Mouse (Mus musculus) liver, embryonic 16.5 days (tissue): ENCODE measurements around the gene Ide. TPM values are rescaled to one million over a fixed set of nuclear protein-coding genes. Genes with fewer than 3 reads are reported as not detected.

Experiments
- ATAC-seq: fragments of 200-750 bp; cut with Nextera tagmentation; 2 replicates; pipeline ENCODE4 v1.8.0; 2017; ENCODE audit warnings: low read depth, mild to moderate bottlenecking, moderate number of reproducible peaks, moderate library complexity
- H3K27ac ChIP-seq: fragments of 300-500 bp; sonication (generic); 2 replicates; pipeline ENCODE4 v1.5.1; 2014; ENCODE audit warnings: mild to moderate bottlenecking, low read length
- H3K27me3 ChIP-seq: fragments of 300-500 bp; sonication (generic); 2 replicates; pipeline ENCODE4 v1.6.1; 2014; ENCODE audit warnings: low read depth, low read length, mixed read lengths; ENCODE audit not compliant: control insufficient read depth, insufficient read depth
- H3K36me3 ChIP-seq: fragments of 300-500 bp; sonication (generic); 2 replicates; pipeline ENCODE4 v1.6.1; 2014; ENCODE audit warnings: mild to moderate bottlenecking; ENCODE audit not compliant: control insufficient read depth, insufficient read depth
- H3K4me1 ChIP-seq: fragments of 300-500 bp; sonication (generic); 2 replicates; pipeline ENCODE4 v1.6.1; 2014; ENCODE audit warnings: low read depth, low read length, mixed read lengths; ENCODE audit not compliant: control insufficient read depth
- H3K4me2 ChIP-seq: fragments of 300-500 bp; sonication (generic); 2 replicates; pipeline ENCODE4 v1.6.1; 2014; ENCODE audit warnings: low read depth, low read length, mixed read lengths
- H3K4me3 ChIP-seq: fragments of 300-500 bp; sonication (generic); 2 replicates; pipeline ENCODE4 v1.5.1; 2014; ENCODE audit warnings: low read depth, mild to moderate bottlenecking, low read length
- H3K9ac ChIP-seq: fragments of 300-500 bp; sonication (generic); 2 replicates; pipeline ENCODE4 v1.6.1; 2014; ENCODE audit warnings: low read depth, low read length
- H3K9me3 ChIP-seq: fragments of 300-500 bp; sonication (generic); replicated peaks from 2 replicates; pipeline ENCODE4 v1.6.1; 2016; ENCODE audit warnings: low read length; ENCODE audit not compliant: control insufficient read depth
- WGBS: fragments of 180-500 bp; shearing (Covaris S2); extraction: QIAGEN DNeasy Blood & Tissue Kit; methylation state at CpG from one replicate; pipeline ENCODE4 v1.1.7; 2014; ENCODE audit not compliant: insufficient replicate concordance; 5-methylcytosine and 5-hydroxymethylcytosine counted together
- polyA plus RNA-seq: library from polyadenylated mRNA; unstranded; fragments of >200 nt; fragmentation: Nextera tagmentation; extraction: Ambion mirVana; gene quantifications from 2 replicates; pipeline ENCODE4 v1.2.1, GENCODE M21; 2015

Ide gene
- polyA plus RNA-seq, 1 experiment from 2014 or later = 24.7 TPM

DNA sequence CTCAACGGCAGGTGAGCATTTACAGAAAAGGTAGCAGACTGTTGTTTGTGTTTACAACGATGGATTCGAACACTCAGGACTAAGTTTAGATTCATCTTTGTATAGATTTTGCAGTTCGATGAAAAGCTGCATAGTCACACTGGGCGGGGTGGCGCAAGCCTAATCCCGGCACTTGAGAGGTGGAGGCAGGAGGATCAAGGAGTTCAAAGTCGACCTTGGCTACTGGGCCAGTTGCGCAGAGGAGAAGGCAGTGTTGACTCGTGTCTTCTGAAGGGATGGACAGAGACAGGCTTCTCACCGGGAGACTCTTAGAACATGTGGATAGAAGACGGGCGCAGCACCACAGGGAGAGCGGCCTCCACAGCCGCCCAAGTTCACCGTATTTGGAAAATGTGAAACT lies 68.5 kb downstream of the Ide start:
- Histone ChIP-seq H3K27ac (no peak overlapping the region), H3K4me2 (no peak overlapping the region), H3K27me3 (no peaks in the 10 kb centered on the region), H3K9me3 (no peaks in the 10 kb centered on the region), H3K4me1 (peaks cover 6% of the 10 kb centered on the region), H3K9ac (no peak overlapping the region), H3K4me3 (no peak overlapping the region), H3K36me3 (no peaks in the 10 kb centered on the region; the same call in 1 of the 2 replicates)
- WGBS = 82% methylated on average over 16 of the region's 16 CpGs
- no peak for ATAC-seq

DNA sequence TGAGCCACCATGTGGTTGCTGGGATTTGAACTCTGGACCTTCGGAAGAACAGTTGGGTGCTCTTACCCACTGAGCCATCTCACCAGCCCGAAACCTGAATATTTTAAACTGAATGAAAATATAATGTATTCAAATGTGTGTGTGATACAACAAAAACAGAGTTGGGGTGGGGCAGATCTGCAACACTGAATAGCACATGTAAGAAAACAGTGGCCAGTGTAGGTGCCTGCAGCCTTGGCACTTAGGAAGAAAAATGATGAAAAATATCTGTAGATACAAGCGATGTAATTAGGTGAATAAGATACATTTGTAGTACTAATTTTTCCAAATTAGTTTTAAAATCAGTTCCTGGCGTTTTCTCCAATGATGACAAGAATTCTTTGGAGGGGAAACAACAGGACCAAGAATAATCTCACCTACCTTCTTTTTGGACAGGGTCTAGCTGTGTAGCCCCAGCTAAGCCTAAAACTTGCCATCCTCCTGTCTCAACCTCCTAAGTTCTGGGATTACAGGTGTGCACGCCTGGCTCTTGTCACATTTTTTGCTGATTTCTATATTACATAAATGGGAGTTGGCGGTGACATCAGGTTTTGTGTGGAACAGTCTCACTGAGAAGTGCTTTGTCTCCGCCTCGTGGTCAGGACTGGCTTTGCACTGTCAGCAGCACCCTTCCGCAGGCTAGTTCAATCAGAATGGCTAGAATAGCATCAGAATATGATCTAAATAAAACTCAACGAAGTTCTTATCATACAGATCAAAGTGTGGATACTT lies 72.1 kb downstream of the Ide start:
- no peaks in the 10 kb centered on the region for H3K27me3 ChIP-seq
- H3K4me1 ChIP-seq = peaks cover 6% of the 10 kb centered on the region
- no peak overlapping the region for H3K27ac ChIP-seq
- no peaks in the 10 kb centered on the region for H3K9me3 ChIP-seq
- H3K36me3 ChIP-seq = no peaks in the 10 kb centered on the region; the same call in 1 of the 2 replicates
- WGBS = 29% methylated on average over 10 of the region's 10 CpGs
- no peak overlapping the region for H3K4me2 ChIP-seq
- H3K4me3 ChIP-seq = no peak overlapping the region
- no peak overlapping the region for H3K9ac ChIP-seq
- ATAC-seq = peak; percentile 56

DNA sequence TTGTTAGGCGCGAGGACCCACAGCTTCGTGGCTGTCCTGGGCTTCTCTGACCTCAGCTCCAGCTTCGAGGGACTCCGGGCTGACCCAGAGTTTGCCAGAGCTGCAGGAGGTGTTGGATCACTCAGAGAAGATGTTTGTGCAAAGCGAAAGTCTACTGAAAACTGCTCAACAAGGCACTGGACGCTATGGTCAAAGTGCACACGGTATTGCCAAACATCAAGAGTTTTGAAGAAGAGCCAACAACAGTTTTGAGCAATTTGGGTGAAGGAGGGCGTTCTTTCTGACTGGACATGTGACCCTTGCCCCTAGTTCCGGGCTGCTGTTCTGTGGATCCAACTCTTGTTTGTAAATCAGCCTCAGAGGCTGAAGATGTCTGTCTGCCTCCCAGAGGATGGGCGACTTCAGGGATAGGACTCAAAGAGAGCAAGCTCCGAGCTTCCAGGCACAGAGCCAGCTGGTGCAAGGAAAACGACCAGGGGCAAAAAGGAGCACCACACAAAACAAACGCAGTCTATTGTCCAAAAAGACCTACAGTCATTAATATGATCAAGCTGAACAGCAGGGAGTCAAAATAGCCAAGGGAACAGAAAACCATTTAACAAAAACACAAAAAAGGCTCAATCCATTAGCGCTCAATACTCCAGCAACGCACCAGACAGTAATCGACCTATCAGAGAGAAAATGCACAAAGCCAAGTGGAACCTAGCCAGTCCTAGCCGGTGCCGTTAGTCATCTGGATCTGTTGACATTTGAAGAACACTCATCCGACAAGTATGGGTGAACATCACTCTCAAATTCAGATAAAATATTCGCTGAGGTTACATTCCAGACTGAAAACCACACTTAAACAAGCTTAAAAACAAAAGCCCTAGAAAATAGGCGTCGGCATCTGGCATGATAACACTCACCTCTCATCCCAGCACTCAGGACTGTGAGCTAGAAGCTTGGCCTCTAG lies 73.4 kb downstream of the Ide start:
- Histone ChIP-seq H3K9ac (peak overlapping the region; percentile 6; the same call in 1 of the 2 replicates), H3K36me3 (no peaks in the 10 kb centered on the region), H3K9me3 (no peaks in the 10 kb centered on the region), H3K27me3 (no peaks in the 10 kb centered on the region), H3K4me2 (peak overlapping the region; percentile 33), H3K4me3 (peak overlapping the region; percentile 43), H3K27ac (peak overlapping the region; percentile 71), H3K4me1 (peaks cover 6% of the 10 kb centered on the region)
- ATAC-seq = peak; percentile 68
- WGBS = 61% methylated on average over 23 of the region's 23 CpGs

- peak overlapping the region; percentile 6; the same call in 1 of the 2 replicates for H3K9ac ChIP-seq
- no peaks in the 10 kb centered on the region for H3K9me3 ChIP-seq
- H3K4me3 ChIP-seq = peak overlapping the region; percentile 43
- no peaks in the 10 kb centered on the region for H3K36me3 ChIP-seq
- peak overlapping the region; percentile 71 for H3K27ac ChIP-seq
- H3K4me2 ChIP-seq = 0 out of 2 replicates have a peak overlapping the region, but pooled peaks have one; percentile 12
- 52% methylated on average over 8 of the region's 8 CpGs for WGBS
- peaks cover 6% of the 10 kb centered on the region for H3K4me1 ChIP-seq
- no peak for ATAC-seq
- H3K27me3 ChIP-seq = no peaks in the 10 kb centered on the region
Measured at GRCm38 (mm10) chr19:37263566-37263942, 74.1 kb downstream of the Ide start.

GRCm38 (mm10) chr19:37262389-37262788 lies 75.3 kb downstream of the Ide start:
- H3K36me3 ChIP-seq = no peaks in the 10 kb centered on the region
- no peak overlapping the region for H3K4me3 ChIP-seq
- peak overlapping the region; percentile 38; the same call in 1 of the 2 replicates for H3K27ac ChIP-seq
- WGBS = 62% methylated on average over 4 of the region's 4 CpGs
- peak overlapping the region; percentile 24 for H3K4me2 ChIP-seq
- peaks cover 6% of the 10 kb centered on the region for H3K4me1 ChIP-seq
- H3K27me3 ChIP-seq = no peaks in the 10 kb centered on the region
- ATAC-seq = no peak
- no peak overlapping the region for H3K9ac ChIP-seq
- H3K9me3 ChIP-seq = no peaks in the 10 kb centered on the region

- Histone ChIP-seq H3K27me3 (no peaks in the 10 kb centered on the region), H3K9me3 (no peaks in the 10 kb centered on the region), H3K27ac (no peak overlapping the region), H3K36me3 (no peaks in the 10 kb centered on the region), H3K4me1 (no peaks in the 10 kb centered on the region; the same call in 1 of the 2 replicates), H3K4me2 (no peak overlapping the region), H3K4me3 (no peak overlapping the region), H3K9ac (no peak overlapping the region)
- ATAC-seq = no peak
- WGBS = 74% methylated on average over 9 of the region's 9 CpGs
Measured at GRCm38 (mm10) chr19:37255321-37255720, 82.3 kb downstream of the Ide start.

DNA sequence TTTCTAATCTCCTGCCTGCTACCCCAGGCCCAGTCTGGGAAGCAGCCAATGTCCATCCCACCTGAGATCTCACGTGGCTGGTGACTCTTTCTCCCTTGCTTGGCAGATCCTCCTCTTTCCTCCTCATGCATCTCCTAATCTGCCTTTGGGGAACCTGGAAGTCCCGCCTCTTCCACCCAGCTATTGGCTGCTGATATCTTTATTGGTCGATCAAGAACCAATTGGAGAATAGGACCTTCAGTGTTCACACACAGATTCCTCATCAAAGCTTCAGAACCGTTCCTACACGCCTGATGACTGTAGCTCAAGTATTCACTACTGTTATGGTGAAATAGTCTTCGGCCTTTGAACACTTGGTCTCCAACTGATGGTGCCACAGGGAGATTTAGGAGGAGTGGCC lies 85.5 kb downstream of the Ide start:
- Histone ChIP-seq H3K4me2 (no peak overlapping the region), H3K36me3 (no peaks in the 10 kb centered on the region), H3K4me3 (no peak overlapping the region), H3K9ac (no peak overlapping the region), H3K27me3 (no peaks in the 10 kb centered on the region), H3K27ac (no peak overlapping the region), H3K4me1 (no peaks in the 10 kb centered on the region; the same call in 1 of the 2 replicates), H3K9me3 (no peaks in the 10 kb centered on the region)
- ATAC-seq = peak; percentile 43; the same call in 1 of the 2 replicates
- 57% methylated on average over 6 of the region's 6 CpGs for WGBS

DNA sequence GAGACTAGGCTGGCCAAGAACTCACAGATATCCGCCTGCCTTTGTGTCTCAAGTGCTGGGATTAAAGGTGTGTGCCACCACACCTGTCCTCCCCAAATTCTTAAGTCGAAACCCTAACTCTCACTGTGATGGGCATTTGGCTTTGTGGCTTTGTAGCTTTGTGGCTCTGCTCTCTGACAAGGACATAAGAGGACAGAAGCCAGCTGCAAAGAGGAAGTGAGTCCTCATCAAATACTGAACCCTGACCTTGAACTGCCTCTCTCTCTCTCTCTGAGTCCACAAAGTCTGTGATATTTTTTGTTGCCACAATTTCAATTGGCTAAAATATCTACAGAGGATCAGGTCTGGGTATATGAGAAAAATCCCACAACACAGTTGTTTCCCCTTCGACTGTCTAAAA lies 89.5 kb downstream of the Ide start:
- Histone ChIP-seq H3K9me3 (peaks cover 3% of the 10 kb centered on the region; the same call in 1 of the 2 replicates), H3K4me3 (no peak overlapping the region), H3K27ac (no peak overlapping the region), H3K36me3 (no peaks in the 10 kb centered on the region), H3K4me2 (no peak overlapping the region), H3K9ac (no peak overlapping the region), H3K4me1 (peaks cover 3% of the 10 kb centered on the region; the same call in 1 of the 2 replicates), H3K27me3 (no peaks in the 10 kb centered on the region)
- no peak for ATAC-seq
- 39% methylated on average over 3 of the region's 3 CpGs for WGBS
